Mouse (Mus musculus) kidney, adult 10 weeks (tissue): ENCODE results near the gene Pum3. TPM values are rescaled to one million over a fixed set of nuclear protein-coding genes. Genes with fewer than 3 reads are reported as not detected.

Experiments
- polyA plus RNA-seq: library from polyadenylated mRNA; stranded (reverse); fragments of 350-450 nt; fragmentation: Illumina TruSeq; extraction: RNeasy Lipid Tissue Mini Kit (QIAGEN cat#74804); gene quantifications from one replicate; pipeline ENCODE4 v1.2.3, GENCODE M21; 2014; ENCODE audit warnings: low read depth, low replicate concordance

The Pum3 gene
- polyA plus RNA-seq: 112 TPM

DNA sequence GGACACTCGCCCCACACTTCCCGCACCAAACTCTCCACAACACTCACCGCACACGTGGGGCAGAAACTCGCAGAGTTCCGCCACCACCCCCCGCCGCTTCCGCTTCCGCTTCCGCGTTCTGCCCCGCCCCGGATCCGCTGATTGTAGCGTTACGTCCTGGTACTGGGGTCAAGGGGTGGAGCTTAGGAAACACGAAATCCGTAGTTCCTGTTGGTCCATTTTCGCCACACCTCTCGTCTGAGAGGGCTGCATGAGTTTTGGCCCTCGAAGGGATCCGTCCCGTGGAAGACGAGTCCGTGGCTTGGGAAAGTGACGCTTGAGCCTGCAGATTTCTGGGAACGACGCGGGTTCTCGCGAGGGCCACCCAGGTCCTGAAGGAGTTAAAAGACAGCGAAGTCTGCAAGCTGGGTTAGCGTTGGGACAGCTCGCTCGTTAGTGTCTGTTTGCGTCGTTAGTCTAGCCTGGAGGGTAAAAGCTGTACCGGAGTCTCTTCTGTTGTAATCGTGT is at the start of gene Pum3:
Gene Pum3 (minus strand): TSS at position 81 of the 507 bp plus-strand sequence.

Other genes with a start within 250 kb of the Pum3 start
- 83.3 TPM for gene Vldlr, start 213.3 kb downstream of the Pum3 start, polyA plus RNA-seq
- 0.08 TPM for gene Kcnv2, start 107.2 kb downstream of the Pum3 start, polyA plus RNA-seq